Comparison of ENCODE assay signal across 8 mouse cellular contexts in the genomic region with DNA sequence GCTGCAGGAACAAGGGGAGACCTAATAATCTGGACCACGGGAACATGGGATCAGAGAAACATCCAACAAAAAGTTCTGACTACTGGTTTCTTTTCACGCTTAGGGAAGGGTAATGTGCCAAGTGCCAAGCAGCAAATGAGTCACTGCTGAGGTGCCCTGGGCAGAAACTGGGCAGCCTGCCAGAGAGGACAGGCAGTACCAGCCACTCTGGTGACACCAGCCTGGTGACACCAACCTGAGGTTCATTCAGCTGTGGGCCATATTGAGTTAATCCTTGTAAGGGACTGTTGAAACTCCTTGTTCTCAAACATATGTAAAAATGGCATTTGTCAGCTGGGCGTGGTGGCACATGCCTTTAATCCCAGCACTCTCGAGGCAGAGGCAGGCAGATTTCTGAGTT. TPM values are rescaled to one million over a fixed set of nuclear protein-coding genes. Genes with fewer than 3 reads are reported as not detected.
DNase-seq lines count a peak whose midpoint lies in the region; ATAC-seq lines count a peak whose summit lies in the region.

No protein-coding gene starts in this region.

- 82% methylated on average over 4 of the region's 4 CpGs for WGBS in heart, embryonic 16.5 days
- WGBS in heart, embryonic 10.5 days = 91% methylated on average over 4 of the region's 4 CpGs

- peaks cover 42% of the 10 kb centered on the region for H3K36me3 ChIP-seq in heart, embryonic 16.5 days (ENCODE audit: control insufficient read depth, insufficient read depth)
- peaks cover 59% of the 10 kb centered on the region for H3K36me3 ChIP-seq in heart, embryonic 10.5 days

- intact Hi-C loops in gastrocnemius, postnatal 14 days (cut with DNase I; ENCODE audit: low total_unique reads) = no loop called here

- no peaks in the 10 kb centered on the region for H3K9me3 ChIP-seq in heart, embryonic 16.5 days (replicated peaks; ENCODE audit: control insufficient read depth, low read length)
- no peaks in the 10 kb centered on the region for H3K9me3 ChIP-seq in heart, embryonic 10.5 days

- peak overlapping the region; percentile 7; the same call in 1 of the 2 replicates for H3K27ac ChIP-seq in heart, embryonic 16.5 days (ENCODE audit: low read length)
- H3K27ac ChIP-seq in heart, embryonic 10.5 days = no peak overlapping the region

- H3K4me3 ChIP-seq in heart, embryonic 16.5 days (ENCODE audit: low read length) = no peak overlapping the region
- H3K4me3 ChIP-seq in heart, embryonic 10.5 days = no peak overlapping the region

- H3K9ac ChIP-seq in heart, embryonic 16.5 days (ENCODE audit: low read length) = no peak overlapping the region

- ATAC-seq in heart, embryonic 16.5 days (replicated peaks; ENCODE audit: extremely low read depth, insufficient read depth, low FRiP score) = no peak

- peaks cover 25% of the 10 kb centered on the region for H3K4me1 ChIP-seq in heart, embryonic 16.5 days (ENCODE audit: control insufficient read depth, insufficient read depth, low read length)
- peaks cover 10% of the 10 kb centered on the region; the same call in 1 of the 2 replicates for H3K4me1 ChIP-seq in heart, embryonic 10.5 days

- no peaks in the 10 kb centered on the region for H3K27me3 ChIP-seq in heart, embryonic 16.5 days (ENCODE audit: control insufficient read depth, insufficient read depth, low read length)
- no peaks in the 10 kb centered on the region for H3K27me3 ChIP-seq in heart, embryonic 10.5 days (ENCODE audit: insufficient read depth, poor library complexity, severe bottlenecking)

- H3K4me2 ChIP-seq in heart, embryonic 16.5 days (ENCODE audit: low read depth, low read length) = no peak overlapping the region

- DNase-seq in heart, embryonic 10.5 days (ENCODE audit: low spot score) = no peak
- peak; percentile 70 for DNase-seq in ZHBTc4 (ENCODE audit: low read depth, low spot score)
- peak; percentile 62 for DNase-seq in kidney, adult 9 months
- DNase-seq in natural killer cell, adult 2 months (ENCODE audit: low spot score in 2 of 2) = peak; percentile 55 to 72
- DNase-seq in thymus, postnatal 36 days = no peak
- no peak for DNase-seq in gastrocnemius, postnatal 14 days
- DNase-seq in thymus, postnatal 4 days = no peak

RNA-seq across cellular contexts. Expression of a gene that starts 1.2 kb away (rescaled TPM):
- 41.7 and 44.4 TPM in 2 replicates for polyA plus RNA-seq in heart, embryonic 16.5 days (2015; fragmentation: Nextera tagmentation; extraction: Ambion mirVana)
- 61.4 and 93.4 TPM in 2 replicates for polyA plus RNA-seq in heart, embryonic 10.5 days (2016; fragmentation: Nextera tagmentation; extraction: Ambion mirVana)
- 1 to 10 TPM; 7.5 to 9.1 TPM for total RNA-seq in gastrocnemius, postnatal 14 days (2021)

RNA-seq across cellular contexts. Expression of a gene that starts 25.2 kb away (rescaled TPM):
- 71.5 and 72.2 TPM in 2 replicates for polyA plus RNA-seq in heart, embryonic 16.5 days (2015; fragmentation: Nextera tagmentation; extraction: Ambion mirVana)
- polyA plus RNA-seq in heart, embryonic 10.5 days (2016; fragmentation: Nextera tagmentation; extraction: Ambion mirVana) = 82.0 and 92.0 TPM in 2 replicates
- total RNA-seq in gastrocnemius, postnatal 14 days (2021) = 10 to 100 TPM; 12.9 to 13.9 TPM

RNA-seq across cellular contexts. Expression of a gene that starts 51.4 kb away (rescaled TPM):
- polyA plus RNA-seq in heart, embryonic 16.5 days (2015; fragmentation: Nextera tagmentation; extraction: Ambion mirVana) = 2.1 and 2.6 TPM in 2 replicates
- 1.1 and 1.9 TPM in 2 replicates for polyA plus RNA-seq in heart, embryonic 10.5 days (2016; fragmentation: Nextera tagmentation; extraction: Ambion mirVana)
- total RNA-seq in gastrocnemius, postnatal 14 days (2021) = under 1 TPM in 1 of 2 experiments, not detected in 1; 0.94 TPM

Comparison
In these comparisons a context has a peak if more than half of its experiments do, and no peak if none do; other contexts are left out.
1. DNase-seq: peak in ZHBTc4 (single experiment), kidney, adult 9 months (single experiment) and natural killer cell, adult 2 months (2 of 2); none in heart, embryonic 10.5 days (single experiment), thymus, postnatal 36 days (0 of 2), gastrocnemius, postnatal 14 days (single experiment) and thymus, postnatal 4 days (single experiment).